In the genomic region with DNA sequence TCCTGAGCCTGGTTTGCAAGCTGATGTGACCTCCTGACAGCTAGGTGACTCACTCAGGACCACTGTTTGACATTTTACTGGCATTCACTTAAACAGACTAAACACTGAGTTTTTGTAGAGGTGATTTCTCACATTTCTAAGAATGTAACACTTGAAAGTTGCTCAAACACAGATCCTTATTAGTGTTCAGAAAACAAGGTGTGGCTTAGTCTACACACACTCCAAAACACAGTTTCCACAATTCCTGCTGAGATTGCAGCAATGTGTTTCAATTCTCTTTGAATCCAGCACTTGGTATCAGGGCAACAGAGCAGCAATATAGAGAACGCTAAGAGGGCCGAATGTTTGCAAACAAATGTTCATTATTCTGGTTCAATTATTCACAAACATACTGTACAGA, we compare ENCODE assay signal across 24 mouse cellular contexts.
"Had no signal": no experiment of that assay in that cellular context is flagged by ENCODE, and none has a peak within 500 bp of the region (broad histone marks: within the 10 kb centered on the region; RNA-seq: fewer than 3 reads in every experiment).

No protein-coding gene starts in this region.

- ATAC-seq: hindbrain, postnatal 0 days; intestine, postnatal 0 days had no signal

- H3K27ac ChIP-seq: heart, adult 2 months; heart, embryonic 13.5 days; heart, embryonic 15.5 days; hindbrain, embryonic 13.5 days; hindbrain, embryonic 15.5 days; hindbrain, postnatal 0 days; kidney, embryonic 15.5 days; kidney, postnatal 0 days; limb, embryonic 13.5 days; limb, embryonic 15.5 days had no signal

- H3K9ac ChIP-seq: heart, embryonic 13.5 days; heart, embryonic 15.5 days; hindbrain, embryonic 13.5 days; hindbrain, embryonic 15.5 days; kidney, embryonic 15.5 days; limb, embryonic 13.5 days; limb, embryonic 15.5 days had no signal

- H3K4me3 ChIP-seq: heart, adult 2 months; heart, embryonic 13.5 days; heart, embryonic 15.5 days; hindbrain, embryonic 13.5 days; hindbrain, embryonic 15.5 days; kidney, embryonic 15.5 days; limb, embryonic 13.5 days; limb, embryonic 15.5 days had no signal

- H3K4me1 ChIP-seq: heart, embryonic 13.5 days; heart, embryonic 15.5 days; hindbrain, embryonic 15.5 days; kidney, embryonic 15.5 days; limb, embryonic 15.5 days had no signal

- H3K4me2 ChIP-seq: heart, embryonic 11.5 days; heart, embryonic 13.5 days; heart, embryonic 15.5 days; hindbrain, embryonic 13.5 days; hindbrain, embryonic 15.5 days; kidney, embryonic 15.5 days; limb, embryonic 13.5 days; limb, embryonic 15.5 days had no signal

- DNase-seq: gastrocnemius, postnatal 14 days; gastrocnemius, postnatal 36 days; heart, adult 11 months; heart, adult 2 months; heart, postnatal 14 days; heart, postnatal 36 days; kidney, adult 2 months; kidney, adult 9 months; kidney, postnatal 14 days; kidney, postnatal 36 days; layer of hippocampus, adult 9-11 months; layer of hippocampus, postnatal 36 days; left cerebral cortex, postnatal 4 days had no signal

- H3K36me3 ChIP-seq: heart, embryonic 13.5 days; heart, embryonic 15.5 days; hindbrain, embryonic 13.5 days; hindbrain, embryonic 15.5 days; kidney, embryonic 15.5 days; limb, embryonic 15.5 days had no signal

- H3K27me3 ChIP-seq: hindbrain, embryonic 13.5 days; hindbrain, embryonic 15.5 days; kidney, embryonic 15.5 days; limb, embryonic 13.5 days; limb, embryonic 15.5 days had no signal

- H3K9me3 ChIP-seq: heart, embryonic 13.5 days; heart, embryonic 15.5 days; hindbrain, embryonic 13.5 days; hindbrain, embryonic 15.5 days; kidney, embryonic 15.5 days; limb, embryonic 13.5 days; limb, embryonic 15.5 days had no signal
